Mouse (Mus musculus) layer of hippocampus, postnatal 25 days (tissue): ENCODE data around the gene Hist1h2bn. TPM values are rescaled to one million over a fixed set of nuclear protein-coding genes. Genes with fewer than 3 reads are reported as not detected.
"Not testable (repeated sequence)": the region's sequence is repeated elsewhere in the genome, so short reads cannot be mapped to it uniquely, and the experiment has no call there.

Source experiments
- DNase-seq, 2 experiments: peaks; one replicate each; pipeline ENCODE4 v3.0.0; 2022; ENCODE audit warnings: mixed read lengths in 2 of 2, low spot score in 1 of 2; ENCODE audit errors: extremely low spot score in 1 of 2
- total RNA-seq, 2 experiments: library from RNA; stranded (reverse); gene quantifications; 2 replicates each; pipeline ENCODE4 v1.2.3; 2021

Gene Hist1h2bn
- total RNA-seq = 10 to 100 TPM in 1 of 2 experiments, 1 to 10 TPM in 1; 8.6 to 12.1 TPM

DNA sequence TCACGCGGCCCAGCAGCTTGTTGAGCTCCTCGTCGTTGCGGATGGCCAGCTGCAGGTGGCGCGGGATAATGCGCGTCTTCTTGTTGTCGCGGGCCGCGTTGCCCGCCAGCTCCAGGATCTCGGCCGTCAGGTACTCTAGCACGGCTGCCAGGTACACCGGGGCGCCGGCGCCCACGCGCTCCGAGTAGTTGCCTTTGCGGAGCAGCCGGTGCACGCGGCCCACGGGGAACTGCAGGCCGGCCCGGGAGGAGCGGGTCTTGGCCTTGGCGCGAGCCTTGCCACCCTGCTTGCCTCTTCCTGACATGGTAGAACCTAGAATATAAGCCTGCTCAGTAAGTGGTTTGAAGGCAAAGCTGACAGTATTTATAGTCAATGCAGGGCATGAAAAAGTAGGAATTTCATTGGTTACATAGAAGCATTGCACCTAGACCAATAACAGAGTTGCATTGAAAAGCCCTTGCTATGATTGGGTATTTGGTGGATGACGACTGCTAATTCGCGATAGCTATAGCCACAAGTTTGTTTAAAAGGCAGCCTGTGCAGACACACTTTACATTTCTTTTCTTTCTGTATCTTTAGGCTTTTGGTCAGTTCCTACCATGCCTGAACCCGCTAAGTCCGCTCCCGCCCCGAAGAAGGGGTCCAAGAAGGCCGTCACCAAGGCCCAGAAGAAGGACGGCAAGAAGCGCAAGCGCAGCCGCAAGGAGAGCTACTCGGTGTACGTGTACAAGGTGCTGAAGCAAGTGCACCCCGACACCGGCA, at the start of gene Hist1h2bn, which contains the start of gene Hist1h2ak:
TSS of gene Hist1h2bn (plus strand) at position 600 of the 762 bp plus-strand sequence.
TSS of gene Hist1h2ak (minus strand) at position 304 of the 762 bp plus-strand sequence.
- DNase-seq = peak; percentile 32 to 50

DNA sequence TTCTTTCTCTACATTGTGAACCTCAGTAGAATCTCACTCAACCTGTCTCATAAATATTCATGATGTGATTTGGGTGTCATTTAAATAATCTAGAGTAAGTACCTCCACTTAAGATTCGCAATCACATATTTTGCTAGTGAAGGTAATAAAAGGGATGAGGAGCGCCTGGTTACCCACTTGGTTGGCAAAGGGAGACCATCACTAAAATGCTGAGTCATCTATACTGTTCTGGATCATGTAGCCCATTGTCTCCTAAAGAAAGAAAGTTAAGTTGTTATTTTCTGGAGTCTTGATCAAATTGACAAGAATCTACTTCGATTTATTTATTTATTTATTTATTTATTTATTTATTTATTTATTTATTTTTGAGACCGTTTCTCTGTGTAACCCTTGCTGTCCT, 47.3 kb upstream of the Hist1h2bn start:
- no peak for DNase-seq

DNA sequence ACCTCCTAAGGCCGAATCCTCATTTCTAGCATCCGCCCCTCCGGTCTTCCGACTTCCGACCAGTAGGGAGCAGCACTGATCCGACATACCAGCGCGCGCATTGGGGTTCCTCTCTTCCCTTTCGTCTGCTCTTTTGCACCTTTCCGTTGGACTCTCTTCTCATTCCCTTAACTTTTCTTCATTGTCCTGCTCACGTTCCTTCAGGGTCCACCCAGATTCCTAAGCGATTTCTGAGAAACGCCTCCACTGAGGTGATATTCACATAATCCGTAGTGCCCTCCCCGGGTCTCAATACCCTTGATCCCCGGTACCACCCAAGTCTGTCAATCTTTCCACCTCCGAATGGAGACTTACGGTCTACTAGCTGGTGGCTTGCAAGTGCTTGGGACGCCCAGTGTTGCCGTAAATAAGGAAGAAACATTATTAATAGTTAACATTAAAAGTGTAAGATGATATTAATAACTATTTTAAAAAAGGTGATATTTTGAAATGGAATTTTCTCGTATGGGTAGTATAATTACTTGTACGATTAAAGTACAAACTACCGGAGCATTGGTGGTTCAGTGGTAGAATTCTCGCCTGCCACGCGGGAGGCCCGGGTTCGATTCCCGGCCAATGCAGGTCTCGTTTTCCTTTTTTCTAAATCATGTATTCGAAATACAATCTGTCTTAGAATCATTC, 43.8 kb upstream of the Hist1h2bn start:
- DNase-seq = peak; percentile 81 to 92

DNA sequence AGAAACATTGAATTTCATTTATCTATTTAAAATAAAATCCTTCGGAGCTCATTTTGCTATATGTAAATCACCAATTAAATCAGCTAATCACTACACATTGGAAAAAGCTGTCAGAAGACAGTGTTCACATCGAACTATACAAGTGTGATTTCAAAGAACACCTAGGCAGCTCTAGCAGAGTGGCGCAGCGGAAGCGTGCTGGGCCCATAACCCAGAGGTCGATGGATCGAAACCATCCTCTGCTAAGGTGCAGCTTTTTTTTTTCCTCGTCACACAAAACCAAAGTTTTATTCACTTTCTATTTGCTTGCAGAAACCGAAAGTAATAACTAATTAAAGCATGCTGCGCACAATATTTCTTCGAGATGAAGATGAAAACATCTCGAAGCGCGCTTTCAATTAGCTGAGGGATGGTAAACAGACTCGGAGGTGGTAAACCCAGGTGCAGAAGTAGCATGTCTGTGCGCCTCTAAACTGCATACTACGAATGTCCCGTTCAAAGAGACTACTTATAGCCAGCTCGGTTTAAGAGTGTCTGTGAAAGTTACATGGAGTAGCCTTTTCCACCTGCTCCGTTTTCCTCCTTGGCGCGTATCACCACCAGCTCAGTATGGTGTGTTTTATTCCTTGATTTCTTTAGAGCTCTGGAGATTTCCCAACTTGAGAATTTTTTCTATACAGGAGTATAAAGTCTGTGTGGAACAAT, 43.0 kb upstream of the Hist1h2bn start:
- DNase-seq = peak; percentile 75 to 82

DNA sequence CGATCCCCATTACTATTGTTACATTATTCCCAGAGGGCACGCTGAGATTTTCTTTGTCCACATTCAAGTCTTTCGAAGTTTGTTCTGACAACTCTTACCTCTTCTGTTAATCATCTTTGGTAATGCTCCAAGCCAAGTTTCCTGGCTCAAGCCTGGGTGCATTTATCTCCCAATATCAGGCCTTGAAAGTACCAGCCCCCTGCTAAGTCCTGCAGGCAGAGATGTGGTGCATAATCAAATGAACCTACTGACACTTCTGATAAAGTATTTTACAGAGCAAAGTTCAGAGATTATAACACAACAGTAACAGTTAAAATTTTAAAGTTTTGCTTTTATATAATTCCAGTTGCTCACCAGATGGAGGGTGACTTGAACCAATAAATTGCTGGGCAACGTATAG, 42.2 kb upstream of the Hist1h2bn start:
- DNase-seq = no peak

DNA sequence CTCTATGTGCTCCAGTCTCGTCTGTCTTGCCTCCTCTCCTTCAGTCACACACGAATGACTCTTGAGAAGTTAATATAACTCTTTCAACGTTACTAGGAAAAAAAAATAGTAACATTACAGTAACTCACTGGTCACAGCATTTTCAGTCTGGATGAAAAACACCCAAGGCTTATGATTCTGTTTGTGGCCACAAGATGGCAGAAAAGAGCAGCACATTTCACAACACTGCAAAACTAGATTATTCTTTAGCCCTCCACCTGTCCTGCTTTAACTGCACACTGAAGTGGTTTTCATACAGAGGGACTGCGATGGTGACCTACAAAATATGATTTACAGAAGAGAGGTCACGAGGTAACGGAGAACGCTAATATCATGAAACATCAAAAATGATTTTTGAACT, 39.2 kb upstream of the Hist1h2bn start:
- peak; percentile 28 to 59 for DNase-seq

DNA sequence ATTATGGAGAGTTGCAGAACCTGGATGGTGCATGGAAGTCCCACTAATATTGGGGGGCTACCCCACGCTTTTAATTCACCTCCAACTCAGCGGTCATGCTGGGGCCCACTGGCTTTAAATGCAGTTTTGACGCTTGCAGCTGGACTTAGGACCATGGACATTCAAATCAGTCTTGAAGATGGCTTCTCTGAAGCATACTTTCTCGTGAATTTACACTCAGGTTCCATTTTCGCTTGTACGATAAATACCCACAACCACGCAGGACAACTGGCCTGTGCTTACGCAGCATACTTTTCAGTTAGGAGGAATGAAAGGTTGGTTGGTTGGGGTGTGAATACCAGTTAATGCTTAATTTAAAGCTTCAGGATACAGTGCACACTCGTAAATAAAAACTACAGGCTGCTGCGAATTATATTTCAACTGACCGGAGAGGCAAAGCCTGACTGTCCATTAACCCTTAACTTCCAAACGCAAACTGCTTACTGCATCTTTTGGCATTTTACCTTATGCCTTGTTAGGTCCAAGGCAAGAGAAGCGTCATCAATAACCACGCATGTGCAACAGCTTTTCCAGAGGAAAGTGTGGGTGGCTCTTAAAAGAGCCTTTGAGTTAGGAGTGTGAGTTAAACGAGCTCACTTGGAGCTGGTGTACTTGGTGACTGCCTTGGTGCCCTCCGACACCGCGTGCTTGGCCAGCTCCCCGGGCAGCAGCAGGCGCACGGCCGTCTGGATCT, 38.6 kb upstream of the Hist1h2bn start:
- peak in 1 of 2 experiments; percentile 5 for DNase-seq

DNA sequence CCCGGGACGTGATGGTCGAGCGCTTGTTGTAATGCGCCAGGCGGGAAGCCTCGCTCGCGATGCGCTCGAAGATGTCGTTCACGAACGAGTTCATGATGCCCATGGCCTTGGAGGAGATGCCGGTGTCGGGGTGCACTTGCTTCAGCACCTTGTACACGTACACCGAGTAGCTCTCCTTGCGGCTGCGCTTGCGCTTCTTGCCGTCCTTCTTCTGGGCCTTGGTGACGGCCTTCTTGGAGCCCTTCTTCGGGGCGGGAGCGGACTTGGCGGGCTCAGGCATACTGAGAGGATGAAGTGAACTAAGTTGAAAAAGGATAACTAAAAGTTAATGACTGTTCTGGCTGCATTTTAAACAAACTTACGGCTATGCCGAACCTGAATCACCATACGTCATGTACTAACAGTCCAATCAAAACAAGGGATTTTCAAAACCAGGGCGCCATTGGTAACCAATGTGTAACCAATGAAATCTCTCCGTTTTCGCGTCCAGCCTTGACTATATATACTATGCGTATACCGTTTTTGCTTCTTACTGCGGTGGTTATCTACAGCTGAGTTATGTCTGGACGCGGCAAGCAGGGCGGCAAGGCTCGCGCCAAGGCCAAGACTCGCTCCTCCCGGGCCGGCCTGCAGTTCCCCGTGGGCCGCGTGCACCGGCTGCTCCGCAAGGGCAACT, 37.9 kb upstream of the Hist1h2bn start, which contains the start of the genes Hist1h2bl and Hist1h2ai:
TSS of gene Hist1h2bl (minus strand) at position 280 of the 676 bp plus-strand sequence.
TSS of gene Hist1h2ai (plus strand) at position 559 of the 676 bp plus-strand sequence.
- DNase-seq = peak; percentile 52 to 61

DNA sequence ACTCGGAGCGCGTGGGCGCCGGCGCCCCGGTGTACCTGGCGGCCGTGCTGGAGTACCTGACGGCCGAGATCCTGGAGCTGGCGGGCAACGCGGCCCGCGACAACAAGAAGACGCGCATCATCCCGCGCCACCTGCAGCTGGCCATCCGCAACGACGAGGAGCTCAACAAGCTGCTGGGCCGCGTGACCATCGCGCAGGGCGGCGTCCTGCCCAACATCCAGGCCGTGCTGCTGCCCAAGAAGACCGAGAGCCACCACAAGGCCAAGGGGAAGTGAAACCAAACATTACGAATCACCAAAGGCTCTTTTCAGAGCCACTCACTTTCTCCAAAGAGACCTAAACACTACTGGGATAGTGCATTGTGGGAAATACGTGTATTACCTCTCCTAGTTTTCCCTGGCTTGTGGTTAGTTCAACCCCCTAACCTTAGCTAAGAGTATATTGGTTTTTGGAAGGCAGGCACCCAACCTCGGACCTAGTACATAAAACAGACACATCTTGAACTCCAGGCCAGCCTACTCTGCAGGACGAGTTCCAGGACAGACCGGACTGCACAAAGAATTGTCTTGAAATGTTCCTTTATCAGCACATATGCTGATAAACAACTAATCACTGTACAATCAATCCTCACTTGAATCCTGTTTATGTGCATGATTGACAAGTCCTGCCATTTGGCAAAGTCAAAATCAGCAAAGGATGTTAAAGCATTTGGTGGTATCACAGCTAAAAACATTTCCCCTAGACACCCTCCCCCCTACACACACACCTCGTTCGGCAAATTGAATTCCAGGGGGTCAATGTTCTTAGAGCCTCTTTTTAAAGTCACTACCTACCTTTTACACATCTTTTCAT, 37.2 kb upstream of the Hist1h2bn start:
- not testable (repeated sequence) for DNase-seq

DNA sequence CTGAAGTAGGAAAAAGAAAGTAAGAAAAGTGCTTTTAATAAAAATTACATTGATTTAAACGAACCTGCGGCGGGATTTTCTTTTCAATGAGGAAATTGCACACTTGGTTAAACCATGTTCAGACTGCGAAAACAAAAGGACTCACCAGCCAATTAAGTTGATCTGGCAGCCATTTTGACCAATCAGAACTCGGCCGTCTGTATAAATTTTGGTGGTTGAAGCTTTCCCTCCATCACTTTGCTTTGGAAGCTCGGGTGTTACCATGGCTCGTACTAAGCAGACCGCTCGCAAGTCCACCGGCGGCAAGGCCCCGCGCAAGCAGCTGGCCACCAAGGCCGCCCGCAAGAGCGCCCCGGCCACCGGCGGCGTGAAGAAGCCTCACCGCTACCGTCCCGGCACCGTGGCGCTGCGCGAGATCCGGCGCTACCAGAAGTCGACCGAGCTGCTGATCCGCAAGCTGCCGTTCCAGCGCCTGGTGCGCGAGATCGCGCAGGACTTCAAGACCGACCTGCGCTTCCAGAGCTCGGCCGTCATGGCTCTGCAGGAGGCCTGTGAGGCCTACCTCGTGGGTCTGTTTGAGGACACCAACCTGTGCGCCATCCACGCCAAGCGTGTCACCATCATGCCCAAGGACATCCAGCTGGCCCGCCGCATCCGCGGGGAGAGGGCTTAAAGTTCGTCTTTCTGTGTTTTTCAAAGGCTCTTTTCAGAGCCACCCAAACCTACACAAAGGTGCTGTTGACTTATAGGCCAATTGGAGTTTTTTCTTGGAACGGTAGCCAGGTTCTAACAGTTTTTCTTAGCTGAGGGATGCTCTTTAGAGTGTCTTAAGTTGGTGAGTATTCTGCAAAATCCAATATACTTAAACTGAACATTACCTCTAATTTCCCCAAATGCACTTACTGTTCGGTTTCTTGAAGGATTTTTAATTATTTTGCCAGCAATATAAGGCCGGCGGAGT, 36.2 kb upstream of the Hist1h2bn start, which contains the start of gene Hist1h3h:
TSS of gene Hist1h3h (plus strand) at position 263 of the 961 bp plus-strand sequence.
- peak; percentile 66 to 82 for DNase-seq

DNA sequence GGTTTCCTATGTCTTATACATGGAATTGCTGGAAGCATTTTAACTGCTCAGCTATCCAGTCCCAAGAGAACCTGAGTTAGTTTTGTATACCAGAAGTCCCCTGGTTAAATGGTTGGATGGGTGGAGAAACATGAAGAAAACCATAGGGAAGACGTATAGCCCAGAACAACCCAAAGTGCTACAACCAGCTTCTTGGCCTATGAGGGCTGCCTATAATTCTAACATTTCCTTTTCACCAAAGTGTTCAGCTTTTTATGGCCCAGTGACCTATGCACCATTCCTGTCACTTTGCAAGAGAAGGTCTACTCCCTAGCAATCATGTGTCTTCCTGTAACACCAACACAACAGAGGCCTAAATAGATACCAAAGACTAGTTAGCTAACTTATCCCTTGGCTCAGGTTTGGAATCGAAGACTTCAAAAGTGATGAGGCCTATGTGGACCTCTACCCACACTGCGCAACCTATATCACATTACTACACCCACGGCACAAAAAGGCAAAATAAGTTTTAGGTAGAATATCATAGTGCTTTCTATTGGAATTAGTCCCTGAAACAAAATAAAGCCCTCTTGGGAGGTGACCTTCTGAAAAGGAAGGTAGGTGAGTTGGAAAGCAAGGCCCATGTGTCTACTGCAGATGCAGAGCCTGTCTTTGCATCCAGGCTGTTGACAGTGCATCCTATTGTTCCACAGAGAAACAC, 35.4 kb upstream of the Hist1h2bn start:
- DNase-seq = no peak

DNA sequence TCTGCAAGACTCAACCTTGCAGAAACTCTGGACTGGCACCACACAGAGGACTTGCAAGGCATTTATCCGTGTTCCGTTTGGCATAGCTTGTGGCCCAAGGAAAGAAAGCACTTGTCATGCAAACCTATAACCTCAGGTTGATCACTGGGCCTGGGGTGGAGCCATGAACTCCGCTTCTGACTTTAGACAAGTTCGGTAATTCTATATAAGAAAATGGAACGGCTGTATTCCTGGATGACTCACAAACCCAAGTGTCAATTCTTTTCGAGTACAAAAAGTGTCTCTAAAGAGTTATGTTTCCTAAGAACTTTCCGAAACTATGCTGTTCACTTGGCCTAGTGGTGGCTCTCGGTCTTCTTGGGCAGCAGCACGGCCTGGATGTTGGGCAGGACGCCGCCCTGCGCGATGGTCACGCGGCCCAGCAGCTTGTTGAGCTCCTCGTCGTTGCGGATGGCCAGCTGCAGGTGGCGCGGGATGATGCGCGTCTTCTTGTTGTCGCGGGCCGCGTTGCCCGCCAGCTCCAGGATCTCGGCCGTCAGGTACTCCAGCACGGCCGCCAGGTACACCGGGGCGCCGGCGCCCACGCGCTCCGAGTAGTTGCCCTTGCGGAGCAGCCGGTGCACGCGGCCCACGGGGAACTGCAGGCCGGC, 32.7 kb upstream of the Hist1h2bn start:
- not testable (repeated sequence) for DNase-seq

DNA sequence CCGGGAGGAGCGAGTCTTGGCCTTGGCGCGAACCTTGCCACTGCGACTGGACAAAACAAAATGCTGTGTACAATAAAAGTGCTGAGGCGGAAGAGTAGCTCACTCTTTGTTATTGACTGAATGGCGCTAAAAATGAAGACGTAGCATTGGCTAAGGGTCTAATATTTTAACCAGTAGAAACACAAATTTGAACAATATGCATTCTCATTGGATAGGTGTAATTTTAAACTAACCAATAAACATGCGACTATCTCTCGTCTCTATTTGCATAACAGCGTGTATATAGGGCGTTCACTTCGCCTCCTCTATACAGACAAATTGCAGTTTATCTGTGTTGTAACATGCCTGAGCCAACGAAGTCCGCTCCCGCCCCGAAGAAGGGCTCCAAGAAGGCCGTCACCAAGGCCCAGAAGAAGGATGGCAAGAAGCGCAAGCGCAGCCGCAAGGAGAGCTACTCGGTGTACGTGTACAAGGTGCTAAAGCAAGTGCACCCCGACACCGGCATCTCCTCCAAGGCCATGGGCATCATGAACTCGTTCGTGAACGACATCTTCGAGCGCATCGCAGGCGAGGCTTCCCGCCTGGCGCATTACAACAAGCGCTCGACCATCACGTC, 32.1 kb upstream of the Hist1h2bn start, which contains the start of gene Hist1h2bm:
TSS of gene Hist1h2bm (plus strand) at position 288 of the 616 bp plus-strand sequence.
- DNase-seq = peak; percentile 53 to 59

DNA sequence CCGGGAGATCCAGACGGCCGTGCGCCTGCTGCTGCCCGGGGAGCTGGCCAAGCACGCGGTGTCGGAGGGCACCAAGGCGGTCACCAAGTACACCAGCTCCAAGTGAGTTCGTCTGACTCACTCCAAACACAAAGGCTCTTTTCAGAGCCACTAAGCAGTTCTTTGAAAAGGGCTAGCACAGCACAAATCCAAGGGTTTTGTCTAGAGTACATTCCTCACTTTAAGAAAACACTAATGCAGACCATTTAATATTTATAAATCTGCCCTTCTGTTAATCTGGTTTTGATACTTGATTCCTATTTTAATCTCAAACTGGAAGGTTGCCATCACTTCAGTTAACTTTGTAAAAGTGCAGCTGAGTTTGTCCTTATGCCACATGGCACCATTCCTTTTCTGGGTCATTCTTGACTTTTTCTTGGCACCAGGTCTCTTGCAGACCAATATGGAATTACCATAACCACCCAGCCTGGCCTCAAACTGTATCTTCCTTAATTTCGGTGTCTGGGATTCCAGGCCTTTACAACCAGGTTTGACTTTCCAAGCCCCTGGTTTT, 31.5 kb upstream of the Hist1h2bn start:
- DNase-seq = no peak
